Mouse (Mus musculus) kidney, postnatal 0 days (tissue): ENCODE results near the gene Trp53. TPM values are rescaled to one million over a fixed set of nuclear protein-coding genes. Genes with fewer than 3 reads are reported as not detected.
A peak's percentile ranks its signal among the peaks of the same experiment; 100 is the strongest.

Source experiments
- ATAC-seq: fragments of 200-750 bp; cut with Nextera tagmentation; replicated peaks from 2 replicates; pipeline ENCODE4 v1.8.0; 2017; ENCODE audit warnings: low read depth, moderate number of reproducible peaks, moderate TSS enrichment, moderate library complexity; ENCODE audit not compliant: low FRiP score
- DNase-seq: peaks from one replicate; pipeline ENCODE4 v3.0.0-alpha.2; 2016; ENCODE audit warnings: low spot score
- H3K27ac ChIP-seq: fragments of 300-500 bp; sonication (generic); 2 replicates; pipeline ENCODE4 v1.5.1; 2014; ENCODE audit warnings: mild to moderate bottlenecking
- H3K27me3 ChIP-seq: fragments of 300-500 bp; sonication (generic); 2 replicates; pipeline ENCODE4 v1.6.1; 2014; ENCODE audit warnings: low read length, mixed read lengths; ENCODE audit not compliant: insufficient read depth
- H3K36me3 ChIP-seq: fragments of 300-500 bp; sonication (generic); 2 replicates; pipeline ENCODE4 v1.6.1; 2014; ENCODE audit warnings: low read length, mixed read lengths; ENCODE audit not compliant: insufficient read depth
- H3K4me1 ChIP-seq: fragments of 300-500 bp; sonication (generic); replicated peaks from 2 replicates; pipeline ENCODE4 v1.6.1; 2014; ENCODE audit warnings: antibody characterized with exemption, low read length, mixed read lengths; ENCODE audit not compliant: insufficient read depth
- H3K4me2 ChIP-seq: fragments of 300-500 bp; sonication (generic); 2 replicates; pipeline ENCODE4 v1.6.1; 2014; ENCODE audit warnings: mild to moderate bottlenecking, low read length, moderate library complexity, mixed read lengths
- H3K4me3 ChIP-seq: fragments of 300-500 bp; sonication (generic); replicated peaks from 2 replicates; pipeline ENCODE4 v1.5.1; 2014; ENCODE audit warnings: low read depth, low read length
- H3K9ac ChIP-seq: fragments of 300-500 bp; sonication (generic); 2 replicates; pipeline ENCODE4 v1.6.1; 2014; ENCODE audit warnings: low read depth, low read length
- H3K9me3 ChIP-seq: fragments of 300-500 bp; sonication (generic); replicated peaks from 2 replicates; pipeline ENCODE4 v1.6.1; 2016; ENCODE audit warnings: low read length, inconsistent platforms, mixed read lengths
- CTCF ChIP-seq: IDR thresholded peaks from 2 replicates; pipeline ENCODE4 v1.5.1; 2016; ENCODE audit warnings: antibody characterized with exemption, low read depth, mild to moderate bottlenecking, moderate library complexity
- WGBS: fragments of 180-500 bp; shearing (Covaris S2); extraction: QIAGEN DNeasy Blood & Tissue Kit; methylation state at CpG from one replicate; pipeline ENCODE4 v1.1.7; 2014; 5-methylcytosine and 5-hydroxymethylcytosine counted together
- polyA plus RNA-seq: library from polyadenylated mRNA; unstranded; fragments of >200 nt; fragmentation: Nextera tagmentation; extraction: Ambion mirVana; gene quantifications from 2 replicates; pipeline ENCODE4 v1.2.1, GENCODE M21; 2015

Gene Trp53
- polyA plus RNA-seq, 1 experiment from 2014 or later: 117 TPM

GRCm38 (mm10) chr11:69552622-69553340 lies 27.4 kb upstream of the Trp53 start:
- H3K4me3 ChIP-seq: no peak overlapping the region
- no peaks in the 10 kb centered on the region; the same call in 1 of the 2 replicates for H3K4me1 ChIP-seq
- no peak overlapping the region for H3K9ac ChIP-seq
- no peak overlapping the region for H3K4me2 ChIP-seq
- H3K9me3 ChIP-seq: no peaks in the 10 kb centered on the region
- no peaks in the 10 kb centered on the region for H3K27me3 ChIP-seq
- WGBS: 33% methylated on average over 14 of the region's 14 CpGs
- H3K36me3 ChIP-seq: no peaks in the 10 kb centered on the region
- no peak for TF ChIP-seq CTCF
- no peak for ATAC-seq
- H3K27ac ChIP-seq: no peak overlapping the region
- no peak for DNase-seq

GRCm38 (mm10) chr11:69553341-69553721 lies 26.8 kb upstream of the Trp53 start:
- Histone ChIP-seq H3K27ac (no peak overlapping the region), H3K9ac (no peak overlapping the region), H3K4me2 (no peak overlapping the region), H3K4me3 (no peak overlapping the region), H3K9me3 (no peaks in the 10 kb centered on the region), H3K27me3 (no peaks in the 10 kb centered on the region), H3K36me3 (no peaks in the 10 kb centered on the region), H3K4me1 (no peaks in the 10 kb centered on the region; the same call in 1 of the 2 replicates)
- 15% methylated on average over 2 of the region's 2 CpGs for WGBS
- TF ChIP-seq CTCF: no peak
- ATAC-seq: no peak
- DNase-seq: no peak

GRCm38 (mm10) chr11:69554539-69555140 lies 25.5 kb upstream of the Trp53 start:
- 77% methylated on average over 5 of the region's 5 CpGs for WGBS
- no peak for TF ChIP-seq CTCF
- ATAC-seq: no peak
- Histone ChIP-seq H3K4me2 (no peak overlapping the region), H3K9me3 (no peaks in the 10 kb centered on the region), H3K4me1 (peaks cover 11% of the 10 kb centered on the region), H3K36me3 (no peaks in the 10 kb centered on the region), H3K27me3 (no peaks in the 10 kb centered on the region), H3K9ac (no peak overlapping the region), H3K4me3 (no peak overlapping the region), H3K27ac (no peak overlapping the region)
- DNase-seq: no peak

- Histone ChIP-seq H3K4me2 (no peak overlapping the region), H3K36me3 (peaks cover 8% of the 10 kb centered on the region; the same call in 1 of the 2 replicates), H3K4me3 (no peak overlapping the region), H3K4me1 (peaks cover 18% of the 10 kb centered on the region), H3K9me3 (no peaks in the 10 kb centered on the region), H3K27ac (no peak overlapping the region), H3K27me3 (no peaks in the 10 kb centered on the region), H3K9ac (no peak overlapping the region)
- 46% methylated on average over 14 of the region's 14 CpGs for whole genome bisulfite sequencing
- DNase-seq (no peak), ATAC-seq (no peak)
- TF ChIP-seq CTCF: no peak
These were observed 22.7 kb upstream of the Trp53 start for GRCm38 (mm10) chr11:69557381-69557958.

- Histone ChIP-seq H3K4me2 (peak overlapping the region; percentile 99), H3K27me3 (no peaks in the 10 kb centered on the region), H3K9me3 (no peaks in the 10 kb centered on the region), H3K9ac (0 out of 2 replicates have a peak overlapping the region, but pooled peaks have one; percentile 72), H3K36me3 (peaks cover 18% of the 10 kb centered on the region), H3K4me1 (peaks cover 18% of the 10 kb centered on the region), H3K27ac (no peak overlapping the region), H3K4me3 (peak overlapping the region; percentile 66; the same call in 1 of the 2 replicates)
- TF ChIP-seq CTCF: no peak
- WGBS: 27% methylated on average over 6 of the region's 6 CpGs
- ATAC-seq (no peak), DNase-seq (no peak)
These were observed 21.4 kb upstream of the Trp53 start for GRCm38 (mm10) chr11:69558756-69559155.

- no peak for TF ChIP-seq CTCF
- peak overlapping the region; percentile 72; the same call in 1 of the 2 replicates for H3K9ac ChIP-seq
- 14% methylated on average over 5 of the region's 5 CpGs for WGBS
- H3K4me2 ChIP-seq: peak overlapping the region; percentile 99
- no peak overlapping the region for H3K27ac ChIP-seq
- peak overlapping the region; percentile 66 for H3K4me3 ChIP-seq
- no peaks in the 10 kb centered on the region for H3K27me3 ChIP-seq
- H3K4me1 ChIP-seq: peaks cover 18% of the 10 kb centered on the region
- H3K9me3 ChIP-seq: no peaks in the 10 kb centered on the region
- DNase-seq: peak; percentile 29
- no peak for ATAC-seq
- peaks cover 18% of the 10 kb centered on the region for H3K36me3 ChIP-seq
These were observed 21.0 kb upstream of the Trp53 start for GRCm38 (mm10) chr11:69559183-69559582.
